Mouse (Mus musculus) olfactory bulb, adult 2 months (tissue): ENCODE results near the gene Mast1. TPM values are rescaled to one million over a fixed set of nuclear protein-coding genes. Genes with fewer than 3 reads are reported as not detected.
A peak's percentile ranks its signal among the peaks of the same experiment; 100 is the strongest.

Experiments
- H3K27ac ChIP-seq: fragments of 200-500 bp; 2 replicates; pipeline ENCODE4 v1.5.1; 2012; ENCODE audit warnings: low read depth, low read length; ENCODE audit not compliant: insufficient read depth
- H3K4me1 ChIP-seq: fragments of 200-500 bp; 2 replicates; pipeline ENCODE4 v1.6.1; 2012; ENCODE audit warnings: low read length; ENCODE audit not compliant: control insufficient read depth, insufficient read depth
- H3K4me3 ChIP-seq: fragments of 200-500 bp; 2 replicates; pipeline ENCODE4 v1.5.1; 2012; ENCODE audit warnings: mild to moderate bottlenecking, low read depth, low read length, moderate library complexity; ENCODE audit not compliant: insufficient read depth
- CTCF ChIP-seq: fragments of 200-500 bp; IDR thresholded peaks from 2 replicates; pipeline ENCODE4 v1.5.1; 2012; ENCODE audit warnings: low read depth, mild to moderate bottlenecking, low read length, moderate library complexity; ENCODE audit not compliant: insufficient read depth
- POLR2A ChIP-seq: fragments of 200-500 bp; IDR thresholded peaks from 2 replicates; pipeline ENCODE4 v1.6.1; 2012; ENCODE audit warnings: mild to moderate bottlenecking, low read depth, low read length, moderate library complexity; ENCODE audit not compliant: insufficient read depth
- WGBS: fragments of 180-500 bp; shearing (Covaris S2); methylation state at CpG from one replicate; pipeline ENCODE4 v1.1.7; 2018; 5-methylcytosine and 5-hydroxymethylcytosine counted together
- polyA plus RNA-seq: library from polyadenylated mRNA; stranded (reverse); fragments of >200 nt; gene quantifications from 2 replicates; pipeline ENCODE4 v1.2.4, GENCODE M21; 2012; ENCODE audit warnings: low replicate concordance; ENCODE audit not compliant: missing spikeins, insufficient read depth, insufficient read length

Mast1 gene
- polyA plus RNA-seq, 1 experiment = not detected

- TF ChIP-seq CTCF (no peak), POLR2A (no peak)
- 6% methylated on average over 17 of the region's 17 CpGs for WGBS
- no peak within 1 kb of the TSS for H3K27ac ChIP-seq
- peak within 1 kb of the TSS; percentile 72 for H3K4me3 ChIP-seq
- peaks cover 21% of the 10 kb centered on the region for H3K4me1 ChIP-seq
Observed at GRCm38 (mm10) chr8:84946528-84947240, 9.5 kb upstream of the Mast1 start, which contains the start of gene Rtbdn. Gene Rtbdn (plus strand): TSS chr8:84946991.

GRCm38 (mm10) chr8:84945633-84946527 lies 8.7 kb upstream of the Mast1 start:
- 1% methylated on average over 57 of the region's 67 CpGs for WGBS
- H3K4me1 ChIP-seq = peaks cover 21% of the 10 kb centered on the region
- TF ChIP-seq POLR2A = no peak
- 0 out of 2 replicates have a peak, but pooled peaks have one; percentile 55 for TF ChIP-seq CTCF
- peak overlapping the region; percentile 72 for H3K4me3 ChIP-seq
- no peak overlapping the region for H3K27ac ChIP-seq

GRCm38 (mm10) chr8:84945235-84945632 lies 8.1 kb upstream of the Mast1 start:
- WGBS = 1% methylated on average over 11 of the region's 11 CpGs
- Histone ChIP-seq H3K4me3 (peak overlapping the region; percentile 72), H3K27ac (no peak overlapping the region), H3K4me1 (peaks cover 21% of the 10 kb centered on the region)
- no peak for TF ChIP-seq POLR2A
- TF ChIP-seq CTCF = no peak

- Histone ChIP-seq H3K4me1 (peaks cover 21% of the 10 kb centered on the region), H3K27ac (no peak overlapping the region), H3K4me3 (peak overlapping the region; percentile 72)
- WGBS = 2% methylated on average over 26 of the region's 26 CpGs
- TF ChIP-seq POLR2A (no peak), CTCF (no peak)
Observed at GRCm38 (mm10) chr8:84944478-84945160, 7.5 kb upstream of the Mast1 start.

- WGBS = 45% methylated on average over 4 of the region's 4 CpGs
- TF ChIP-seq POLR2A (no peak), CTCF (no peak)
- H3K4me1 ChIP-seq = peaks cover 21% of the 10 kb centered on the region
- no peak overlapping the region for H3K4me3 ChIP-seq
- H3K27ac ChIP-seq = no peak overlapping the region
Observed at GRCm38 (mm10) chr8:84943699-84944098, 6.5 kb upstream of the Mast1 start.

GRCm38 (mm10) chr8:84937620-84938485 lies 694 bp upstream of the Mast1 start:
- TF ChIP-seq CTCF (no peak), POLR2A (no peak)
- Histone ChIP-seq H3K4me3 (peak overlapping the region; percentile 55), H3K27ac (no peak overlapping the region), H3K4me1 (peaks cover 23% of the 10 kb centered on the region)
- WGBS = 60% methylated on average over 13 of the region's 13 CpGs

- TF ChIP-seq POLR2A (no peak), CTCF (no peak)
- H3K27ac ChIP-seq = peak overlapping the region; percentile 36
- WGBS = 10% methylated on average over 23 of the region's 23 CpGs
- peak overlapping the region; percentile 55 for H3K4me3 ChIP-seq
- peaks cover 23% of the 10 kb centered on the region for H3K4me1 ChIP-seq
Observed at GRCm38 (mm10) chr8:84936041-84936961, 858 bp downstream of the Mast1 start.

GRCm38 (mm10) chr8:84935489-84935888 lies 1.7 kb downstream of the Mast1 start:
- TF ChIP-seq CTCF = no peak
- TF ChIP-seq POLR2A = no peak
- Histone ChIP-seq H3K4me3 (peak overlapping the region; percentile 55), H3K4me1 (peaks cover 23% of the 10 kb centered on the region), H3K27ac (no peak overlapping the region; the same call in 1 of the 2 replicates)
- WGBS = 9% methylated on average over 14 of the region's 14 CpGs
